Mouse (Mus musculus) hindbrain, postnatal 0 days (tissue): ENCODE measurements at regions not wholly inside any gene's neighbourhood (a gene's known extent, or its start where the extent isn't known, plus 50 kb on each side); places are given as distances from the start of the nearest gene placed in this dataset.
A peak's percentile ranks its signal among the peaks of the same experiment; 100 is the strongest.

Experiments used
- ATAC-seq: fragments of 200-750 bp; cut with Nextera tagmentation; 2 replicates; pipeline ENCODE4 v1.8.0; 2017; ENCODE audit warnings: mild to moderate bottlenecking, moderate TSS enrichment, moderate library complexity
- DNase-seq: peaks from one replicate; pipeline ENCODE4 v3.0.0-alpha.2; 2015; ENCODE audit warnings: low spot score
- H3K27ac ChIP-seq: fragments of 300-500 bp; sonication (generic); 2 replicates; pipeline ENCODE4 v1.5.1; 2014; ENCODE audit warnings: mild to moderate bottlenecking
- H3K27me3 ChIP-seq: fragments of 300-500 bp; sonication (generic); 2 replicates; pipeline ENCODE4 v1.6.1; 2014; ENCODE audit warnings: low read length, mixed read lengths; ENCODE audit not compliant: insufficient read depth
- H3K36me3 ChIP-seq: fragments of 300-500 bp; sonication (generic); 2 replicates; pipeline ENCODE4 v1.6.1; 2014; ENCODE audit warnings: low read length, mixed read lengths; ENCODE audit not compliant: insufficient read depth
- H3K4me1 ChIP-seq: fragments of 300-500 bp; sonication (generic); 2 replicates; pipeline ENCODE4 v1.6.1; 2014; ENCODE audit warnings: antibody characterized with exemption, low read length, mixed read lengths; ENCODE audit not compliant: insufficient read depth
- H3K4me2 ChIP-seq: fragments of 300-500 bp; sonication (generic); 2 replicates; pipeline ENCODE4 v1.6.1; 2014; ENCODE audit warnings: low read depth, mild to moderate bottlenecking, low read length, moderate library complexity, mixed read lengths
- H3K4me3 ChIP-seq: fragments of 300-500 bp; sonication (generic); 2 replicates; pipeline ENCODE4 v1.5.1; 2014; ENCODE audit warnings: low read length
- H3K9ac ChIP-seq: fragments of 300-500 bp; sonication (generic); replicated peaks from 2 replicates; pipeline ENCODE4 v1.6.1; 2014; ENCODE audit warnings: mild to moderate bottlenecking, low read length, moderate library complexity, mixed read lengths
- H3K9me3 ChIP-seq: fragments of 300-500 bp; sonication (generic); 2 replicates; pipeline ENCODE4 v1.6.1; 2016; ENCODE audit warnings: low read length, mixed read lengths
- CTCF ChIP-seq: IDR thresholded peaks from 2 replicates; pipeline ENCODE4 v1.5.1; 2016; ENCODE audit warnings: antibody characterized with exemption, control low read depth, low read depth
- WGBS: fragments of 180-500 bp; shearing (Covaris S2); extraction: QIAGEN DNeasy Blood & Tissue Kit; methylation state at CpG from one replicate; pipeline ENCODE4 v1.1.7; 2014; 5-methylcytosine and 5-hydroxymethylcytosine counted together

GRCm38 (mm10) chr4:31853851-31854250, 110.0 kb upstream of the Map3k7 start:
- no peaks in the 10 kb centered on the region for H3K36me3 ChIP-seq
- no peaks in the 10 kb centered on the region for H3K27me3 ChIP-seq
- no peaks in the 10 kb centered on the region for H3K4me1 ChIP-seq
- WGBS: 88% methylated on average over 6 of the region's 6 CpGs
- no peak overlapping the region for H3K4me2 ChIP-seq
- no peak overlapping the region for H3K4me3 ChIP-seq
- DNase-seq: no peak
- H3K9ac ChIP-seq: no peak overlapping the region
- H3K27ac ChIP-seq: no peak overlapping the region
- no peak for TF ChIP-seq CTCF
- no peaks in the 10 kb centered on the region for H3K9me3 ChIP-seq
- ATAC-seq: no peak

- no peak overlapping the region for H3K4me2 ChIP-seq
- no peaks in the 10 kb centered on the region for H3K36me3 ChIP-seq
Measured at GRCm38 (mm10) chr4:31860389-31860788, 103.5 kb upstream of the Map3k7 start.

GRCm38 (mm10) chr4:31861172-31861571, 102.7 kb upstream of the Map3k7 start:
- Histone ChIP-seq H3K9ac (no peak overlapping the region), H3K36me3 (no peaks in the 10 kb centered on the region), H3K9me3 (no peaks in the 10 kb centered on the region), H3K4me1 (no peaks in the 10 kb centered on the region), H3K4me2 (no peak overlapping the region), H3K27ac (no peak overlapping the region), H3K27me3 (no peaks in the 10 kb centered on the region), H3K4me3 (no peak overlapping the region)
- WGBS: 80% methylated on average over 3 of the region's 3 CpGs
- TF ChIP-seq CTCF: no peak
- DNase-seq (no peak), ATAC-seq (no peak)

More at GRCm38 (mm10) chr4:31860389-31860788, 103.5 kb upstream of the Map3k7 start:
- Histone ChIP-seq H3K27ac (no peak overlapping the region), H3K9ac (no peak overlapping the region), H3K27me3 (no peaks in the 10 kb centered on the region), H3K4me3 (no peak overlapping the region), H3K9me3 (no peaks in the 10 kb centered on the region), H3K4me1 (no peaks in the 10 kb centered on the region)
- WGBS: 95% methylated on average over 2 of the region's 2 CpGs
- no peak for TF ChIP-seq CTCF
- no peak for ATAC-seq
- no peak for DNase-seq

GRCm38 (mm10) chr4:31872985-31873983, 90.6 kb upstream of the Map3k7 start:
- DNase-seq: no peak
- no peak for TF ChIP-seq CTCF
- no peak overlapping the region for H3K4me3 ChIP-seq
- H3K4me2 ChIP-seq: no peak overlapping the region
- no peak for ATAC-seq
- no peaks in the 10 kb centered on the region for H3K4me1 ChIP-seq
- no peaks in the 10 kb centered on the region for H3K36me3 ChIP-seq
- no peak overlapping the region for H3K27ac ChIP-seq
- no peaks in the 10 kb centered on the region for H3K27me3 ChIP-seq
- no peaks in the 10 kb centered on the region for H3K9me3 ChIP-seq
- no peak overlapping the region for H3K9ac ChIP-seq
- 45% methylated on average over 9 of the region's 9 CpGs for WGBS

GRCm38 (mm10) chr4:31877389-31877788, 86.5 kb upstream of the Map3k7 start:
- Histone ChIP-seq H3K9me3 (no peaks in the 10 kb centered on the region), H3K27ac (0 out of 2 replicates have a peak overlapping the region, but pooled peaks have one; percentile 8), H3K27me3 (no peaks in the 10 kb centered on the region), H3K4me2 (no peak overlapping the region), H3K9ac (no peak overlapping the region), H3K4me1 (peaks cover 5% of the 10 kb centered on the region; the same call in 1 of the 2 replicates), H3K4me3 (no peak overlapping the region), H3K36me3 (no peaks in the 10 kb centered on the region)
- DNase-seq: peak; percentile 69
- 31% methylated on average over 3 of the region's 3 CpGs for WGBS
- peak; percentile 43; the same call in 1 of the 2 replicates for ATAC-seq
- TF ChIP-seq CTCF: no peak

- Histone ChIP-seq H3K9ac (no peak overlapping the region), H3K27ac (no peak overlapping the region), H3K4me2 (peak overlapping the region; percentile 36), H3K4me3 (0 out of 2 replicates have a peak overlapping the region, but pooled peaks have one; percentile 4), H3K27me3 (no peaks in the 10 kb centered on the region), H3K36me3 (no peaks in the 10 kb centered on the region), H3K4me1 (peaks cover 5% of the 10 kb centered on the region; the same call in 1 of the 2 replicates), H3K9me3 (no peaks in the 10 kb centered on the region)
- no peak for TF ChIP-seq CTCF
- peak; percentile 71 for ATAC-seq
- DNase-seq: peak; percentile 68
- 23% methylated on average over 10 of the region's 10 CpGs for WGBS
Measured at GRCm38 (mm10) chr4:31878493-31879191, 85.3 kb upstream of the Map3k7 start.
